Mouse (Mus musculus): ENCODE data around the gene Mmp24.

GRCm38 (mm10) chr2:155849464-155849863, 74.3 kb downstream of the Mmp24 start:
- no peak for TF ChIP-seq POLR2A (IDR thresholded peaks at IDR 0.05; ENCODE audit: low read depth, low read length)
- TF ChIP-seq CTCF (IDR thresholded peaks at IDR 0.05; ENCODE audit: borderline replicate concordance, insufficient read depth, low read length) = no peak
